Mouse (Mus musculus): ENCODE data around the gene Qrich2.

- TF ChIP-seq JUND (conservative IDR thresholded peaks at IDR 0.05; ENCODE audit: low read depth, low read length): no peak
- no peak for TF ChIP-seq KAT2A (IDR thresholded peaks at IDR 0.05; ENCODE audit: insufficient replicate concordance, low read length)
Measured at GRCm38 (mm10) chr11:116442129-116442866, 23.7 kb downstream of the Qrich2 start.

All from CH12.LX (cell line).